Mouse (Mus musculus) stomach, postnatal 0 days (tissue): ENCODE data around the gene Rps6kb2. TPM values are rescaled to one million over a fixed set of nuclear protein-coding genes. Genes with fewer than 3 reads are reported as not detected.

Source experiments
- ATAC-seq: fragments of 200-750 bp; cut with Nextera tagmentation; 2 replicates; pipeline ENCODE4 v1.8.0; 2017; ENCODE audit not compliant: low FRiP score, low TSS enrichment
- DNase-seq: peaks from one replicate; pipeline ENCODE4 v3.0.0-alpha.2; 2016; ENCODE audit warnings: low spot score
- H3K27ac ChIP-seq: fragments of 300-500 bp; sonication (generic); replicated peaks from 2 replicates; pipeline ENCODE4 v1.5.1; 2014; ENCODE audit warnings: mild to moderate bottlenecking, control low read depth
- H3K27me3 ChIP-seq: fragments of 300-500 bp; sonication (generic); 2 replicates; pipeline ENCODE4 v1.6.1; 2014; ENCODE audit warnings: low read length; ENCODE audit not compliant: control insufficient read depth, insufficient read depth
- H3K36me3 ChIP-seq: fragments of 300-500 bp; sonication (generic); 2 replicates; pipeline ENCODE4 v1.6.1; 2014; ENCODE audit warnings: low read length, mixed read lengths; ENCODE audit not compliant: control insufficient read depth, insufficient read depth
- H3K4me1 ChIP-seq: fragments of 300-500 bp; sonication (generic); replicated peaks from 2 replicates; pipeline ENCODE4 v1.6.1; 2014; ENCODE audit warnings: antibody characterized with exemption; ENCODE audit not compliant: control insufficient read depth, insufficient read depth
- H3K4me2 ChIP-seq: fragments of 300-500 bp; sonication (generic); replicated peaks from 2 replicates; pipeline ENCODE4 v1.6.1; 2014; ENCODE audit warnings: low read depth, mild to moderate bottlenecking, control low read depth, moderate library complexity
- H3K4me3 ChIP-seq: fragments of 300-500 bp; sonication (generic); 2 replicates; pipeline ENCODE4 v1.5.1; 2014; ENCODE audit warnings: low read depth, low read length, control low read depth
- H3K9ac ChIP-seq: fragments of 300-500 bp; sonication (generic); 2 replicates; pipeline ENCODE4 v1.6.1; 2014; ENCODE audit warnings: mild to moderate bottlenecking, low read length, control low read depth, mixed read lengths
- H3K9me3 ChIP-seq: fragments of 300-500 bp; sonication (generic); 2 replicates; pipeline ENCODE4 v1.6.1; 2016; ENCODE audit warnings: low read length; ENCODE audit not compliant: control insufficient read depth
- CTCF ChIP-seq: IDR thresholded peaks from 2 replicates; pipeline ENCODE4 v1.5.1; 2016; ENCODE audit warnings: antibody characterized with exemption, low read depth, mild to moderate bottlenecking, moderate library complexity
- EP300 ChIP-seq: optimal IDR thresholded peaks from 2 replicates; pipeline ENCODE3; 2016; ENCODE audit warnings: antibody characterized with exemption
- WGBS: fragments of 180-500 bp; shearing (Covaris S2); extraction: QIAGEN DNeasy Blood & Tissue Kit; methylation state at CpG from one replicate; pipeline ENCODE4 v1.1.7; 2014; 5-methylcytosine and 5-hydroxymethylcytosine counted together
- polyA plus RNA-seq: library from polyadenylated mRNA; unstranded; fragments of >200 nt; fragmentation: Nextera tagmentation; extraction: Ambion mirVana; gene quantifications from 2 replicates; pipeline ENCODE4 v1.2.1, GENCODE M21; 2015

Gene Rps6kb2
- polyA plus RNA-seq, 1 experiment from 2014 or later, result 41.1 TPM

DNA sequence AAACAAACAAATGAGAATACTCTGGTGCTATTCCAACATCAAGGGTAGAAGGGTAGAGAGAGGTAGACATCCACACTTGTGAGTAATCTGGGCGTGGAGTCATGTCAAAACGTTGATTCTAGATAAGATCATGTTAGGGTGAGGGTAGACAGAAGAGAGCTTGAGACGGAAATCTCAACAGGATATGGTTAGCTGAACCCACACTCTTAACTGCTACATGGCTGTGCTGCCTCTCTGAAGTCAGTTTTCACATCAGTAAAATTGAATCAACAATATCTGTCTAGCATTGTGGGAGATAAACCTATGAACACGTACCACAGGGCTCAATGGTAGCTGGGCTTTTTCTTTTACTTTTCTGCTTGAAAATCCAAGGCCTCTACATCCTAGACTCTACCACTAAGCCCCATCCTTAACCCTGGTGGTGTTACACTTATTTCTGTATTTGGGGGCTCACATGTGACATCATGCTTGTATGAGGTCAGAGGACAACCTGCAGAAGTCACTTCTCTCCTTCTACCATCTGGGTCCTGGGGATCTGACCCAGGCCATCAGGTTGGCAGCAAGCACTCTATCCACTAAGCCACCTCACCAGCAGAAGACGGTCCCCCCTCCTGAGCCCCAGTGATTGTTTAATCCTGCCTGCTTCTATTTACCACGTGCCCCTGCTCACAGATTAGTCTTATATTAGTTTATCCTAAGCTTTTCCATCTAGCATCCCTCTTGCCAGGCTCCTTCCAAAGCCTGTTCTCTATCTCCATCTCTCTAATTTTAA lies 43.3 kb downstream of the Rps6kb2 start:
- ATAC-seq (no peak), DNase-seq (no peak)
- H3K9me3 ChIP-seq, result no peaks in the 10 kb centered on the region
- peaks cover 12% of the 10 kb centered on the region for H3K36me3 ChIP-seq
- WGBS, result 76% methylated on average over 6 of the region's 6 CpGs
- no peaks in the 10 kb centered on the region for H3K27me3 ChIP-seq
- no peak for TF ChIP-seq EP300
- no peak for TF ChIP-seq CTCF
- H3K4me2 ChIP-seq, result no peak overlapping the region
- H3K4me3 ChIP-seq, result no peak overlapping the region
- H3K4me1 ChIP-seq, result peaks cover 7% of the 10 kb centered on the region
- no peak overlapping the region for H3K9ac ChIP-seq
- no peak overlapping the region for H3K27ac ChIP-seq

DNA sequence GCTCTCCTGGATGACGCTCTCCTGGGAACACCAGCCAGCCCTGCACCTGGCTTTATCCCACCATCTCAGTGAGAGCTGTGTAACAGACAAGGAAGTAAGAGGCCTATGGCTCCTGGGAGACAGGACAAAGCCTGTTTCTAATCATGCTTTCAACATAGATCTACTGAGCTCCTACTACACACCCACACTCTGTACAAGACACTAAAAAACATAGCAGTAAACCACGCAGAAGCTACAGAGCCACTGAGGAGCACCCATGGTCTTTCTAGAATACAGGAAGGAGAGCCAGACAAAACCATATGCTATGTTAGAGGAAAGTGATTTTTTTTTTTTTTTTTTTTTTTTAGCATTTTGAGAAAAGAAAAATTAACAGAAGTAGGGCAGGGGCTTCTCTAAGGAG lies 44.8 kb downstream of the Rps6kb2 start:
- H3K36me3 ChIP-seq, result peaks cover 16% of the 10 kb centered on the region
- H3K4me1 ChIP-seq, result peaks cover 7% of the 10 kb centered on the region

DNA sequence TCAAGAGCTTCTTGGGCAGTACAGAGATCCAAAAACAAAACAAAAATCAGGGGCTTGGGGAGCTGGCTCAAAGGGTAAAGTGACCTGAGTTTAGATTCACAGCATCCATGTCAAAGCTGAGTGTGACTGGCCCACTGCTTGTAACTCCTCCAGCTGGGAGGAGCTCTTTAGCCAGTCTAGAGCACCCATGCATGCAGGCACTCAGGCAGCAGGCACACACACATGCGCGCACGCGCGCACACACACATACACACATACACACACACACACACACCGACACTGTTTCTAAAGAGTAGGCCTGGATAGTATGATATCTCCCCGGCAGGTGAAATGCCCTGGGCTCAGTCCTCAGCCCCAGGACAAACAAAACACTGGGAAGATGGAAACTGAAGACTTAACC lies 46.1 kb downstream of the Rps6kb2 start:
- Histone ChIP-seq H3K4me1 (peaks cover 7% of the 10 kb centered on the region), H3K27me3 (no peaks in the 10 kb centered on the region), H3K27ac (no peak overlapping the region), H3K4me3 (no peak overlapping the region), H3K36me3 (peaks cover 19% of the 10 kb centered on the region), H3K4me2 (no peak overlapping the region), H3K9me3 (no peaks in the 10 kb centered on the region), H3K9ac (no peak overlapping the region)
- TF ChIP-seq EP300 (no peak), CTCF (no peak)
- 92% methylated on average over 7 of the region's 7 CpGs for WGBS
- DNase-seq, result no peak
- no peak for ATAC-seq

More for the DNA sequence above, 44.8 kb downstream of the Rps6kb2 start:
- H3K9me3 ChIP-seq, result no peaks in the 10 kb centered on the region
- DNase-seq (no peak), ATAC-seq (no peak)
- no peak overlapping the region for H3K9ac ChIP-seq
- TF ChIP-seq EP300 (no peak), CTCF (no peak)
- no peak overlapping the region for H3K27ac ChIP-seq
- no peak overlapping the region for H3K4me3 ChIP-seq
- WGBS, result 91% methylated on average over 2 of the region's 2 CpGs
- no peak overlapping the region for H3K4me2 ChIP-seq
- no peaks in the 10 kb centered on the region for H3K27me3 ChIP-seq

DNA sequence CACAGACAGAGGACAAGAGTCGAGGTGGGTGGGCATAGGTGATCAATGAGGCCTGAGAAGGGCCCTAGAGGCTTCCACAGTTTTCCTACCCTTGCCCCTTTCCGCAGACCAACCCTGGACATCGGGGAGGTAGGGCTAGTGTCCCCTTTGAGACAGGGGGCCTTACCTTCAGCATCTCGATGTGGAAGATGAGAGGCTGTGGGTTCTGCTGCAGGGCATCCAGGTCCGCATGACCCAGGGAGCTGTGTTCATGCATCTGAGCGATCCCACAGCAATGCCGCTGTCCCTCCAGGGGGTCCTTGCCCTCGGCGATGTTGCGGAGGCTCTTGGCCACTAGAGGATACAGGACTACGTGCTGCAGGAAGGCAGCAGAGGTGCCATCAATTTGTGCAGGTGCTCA lies 47.3 kb downstream of the Rps6kb2 start:
- Histone ChIP-seq H3K4me1 (peaks cover 5% of the 10 kb centered on the region), H3K36me3 (peaks cover 21% of the 10 kb centered on the region), H3K27me3 (no peaks in the 10 kb centered on the region), H3K9me3 (no peaks in the 10 kb centered on the region), H3K9ac (no peak overlapping the region), H3K27ac (no peak overlapping the region), H3K4me2 (no peak overlapping the region), H3K4me3 (no peak overlapping the region)
- no peak for ATAC-seq
- no peak for TF ChIP-seq EP300
- no peak for TF ChIP-seq CTCF
- 87% methylated on average over 11 of the region's 11 CpGs for WGBS
- no peak for DNase-seq

DNA sequence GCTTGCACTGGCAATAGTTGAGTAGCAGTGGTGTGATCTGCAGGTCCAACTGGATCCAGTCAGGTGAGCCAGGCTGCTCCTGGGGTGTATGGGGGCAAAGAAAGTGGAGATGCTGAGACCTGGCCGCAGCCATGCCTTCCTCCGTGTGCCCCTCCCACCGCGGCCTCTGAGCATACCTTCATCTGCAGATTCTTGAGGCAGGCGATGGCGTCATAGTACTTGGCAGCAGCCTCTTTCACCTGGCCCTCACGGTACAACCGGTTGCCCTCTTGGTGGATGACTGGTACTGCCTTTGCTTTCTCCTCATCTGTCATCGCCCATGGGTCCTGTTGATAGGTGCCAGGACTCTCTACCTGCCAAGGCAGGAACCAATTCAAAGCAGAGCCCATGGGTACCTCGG lies 48.0 kb downstream of the Rps6kb2 start:
- H3K36me3 ChIP-seq, result peaks cover 21% of the 10 kb centered on the region
- no peaks in the 10 kb centered on the region for H3K9me3 ChIP-seq
- no peak overlapping the region for H3K4me3 ChIP-seq
- TF ChIP-seq EP300, result no peak
- H3K4me1 ChIP-seq, result no peaks in the 10 kb centered on the region
- 94% methylated on average over 10 of the region's 10 CpGs for WGBS
- ATAC-seq (no peak), DNase-seq (no peak)
- H3K27ac ChIP-seq, result no peak overlapping the region
- H3K4me2 ChIP-seq, result no peak overlapping the region
- no peak overlapping the region for H3K9ac ChIP-seq
- no peaks in the 10 kb centered on the region for H3K27me3 ChIP-seq

DNA sequence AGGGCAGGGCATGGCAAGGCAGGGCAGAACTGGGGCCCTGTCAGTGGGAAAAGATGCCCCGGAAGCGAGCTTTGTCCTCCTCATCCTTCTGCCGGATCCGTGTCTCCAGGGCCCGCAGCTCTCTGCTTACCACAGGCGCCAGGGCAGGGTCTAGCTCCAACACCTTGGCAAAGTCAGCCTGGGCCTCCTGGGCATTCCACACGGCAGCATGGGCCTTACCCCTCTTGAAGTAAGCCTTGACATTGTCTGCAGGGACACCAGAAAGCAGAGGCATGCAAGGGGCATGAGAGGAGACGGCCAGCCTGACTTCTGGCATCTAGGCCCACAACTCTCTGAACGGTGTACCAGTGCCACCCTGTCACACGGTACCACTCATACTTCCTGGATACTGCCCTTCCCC lies 48.6 kb downstream of the Rps6kb2 start:
- no peaks in the 10 kb centered on the region for H3K27me3 ChIP-seq
- no peak for DNase-seq
- H3K4me1 ChIP-seq, result no peaks in the 10 kb centered on the region
- no peak overlapping the region for H3K27ac ChIP-seq
- H3K9me3 ChIP-seq, result no peaks in the 10 kb centered on the region
- no peak overlapping the region for H3K4me2 ChIP-seq
- 88% methylated on average over 10 of the region's 10 CpGs for WGBS
- no peak overlapping the region for H3K4me3 ChIP-seq
- peaks cover 21% of the 10 kb centered on the region for H3K36me3 ChIP-seq
- H3K9ac ChIP-seq, result no peak overlapping the region
- ATAC-seq, result no peak
- TF ChIP-seq CTCF, result no peak
- TF ChIP-seq EP300, result no peak
